Mouse (Mus musculus) liver, adult 2 months (tissue): Measurements from ENCODE around the gene Otulinl.

Experiments
- CTCF ChIP-seq: fragments of 200-500 bp; IDR thresholded peaks from 2 replicates; pipeline ENCODE4 v1.5.1; 2011; ENCODE audit warnings: low read depth, low read length, control low read depth
- POLR2A ChIP-seq: fragments of 200-500 bp; IDR thresholded peaks from 2 replicates; pipeline ENCODE4 v1.6.1; 2011; ENCODE audit warnings: low read length, control low read depth; ENCODE audit not compliant: insufficient read depth; ENCODE audit errors: extremely low read depth

DNA sequence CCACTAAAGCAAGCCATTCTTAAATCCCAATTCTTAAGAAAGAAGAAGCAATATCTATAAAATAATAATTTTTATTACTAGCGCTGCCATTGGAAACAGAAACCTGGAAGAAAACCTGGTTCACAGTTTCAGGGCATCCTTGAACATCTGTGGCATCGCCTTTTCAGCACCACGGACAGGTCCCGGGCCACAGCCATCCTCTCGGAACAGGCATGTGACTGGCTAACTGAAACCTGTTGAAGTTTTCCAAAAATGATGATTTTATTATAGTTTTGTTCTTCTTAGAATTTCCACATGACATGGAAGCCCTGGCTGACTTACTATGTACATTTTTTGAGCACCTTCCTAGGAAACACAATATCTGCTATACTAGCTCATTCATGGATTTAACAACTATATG lies 26.4 kb downstream of the Otulinl start:
- TF ChIP-seq POLR2A (no peak), CTCF (no peak)
